Mouse (Mus musculus): ENCODE results near the gene 4930535I16Rik. TPM values are rescaled to one million over a fixed set of nuclear protein-coding genes. Genes with fewer than 3 reads are reported as not detected.

4930535I16Rik gene
- polyA plus RNA-seq, 1 experiment = not detected

DNA sequence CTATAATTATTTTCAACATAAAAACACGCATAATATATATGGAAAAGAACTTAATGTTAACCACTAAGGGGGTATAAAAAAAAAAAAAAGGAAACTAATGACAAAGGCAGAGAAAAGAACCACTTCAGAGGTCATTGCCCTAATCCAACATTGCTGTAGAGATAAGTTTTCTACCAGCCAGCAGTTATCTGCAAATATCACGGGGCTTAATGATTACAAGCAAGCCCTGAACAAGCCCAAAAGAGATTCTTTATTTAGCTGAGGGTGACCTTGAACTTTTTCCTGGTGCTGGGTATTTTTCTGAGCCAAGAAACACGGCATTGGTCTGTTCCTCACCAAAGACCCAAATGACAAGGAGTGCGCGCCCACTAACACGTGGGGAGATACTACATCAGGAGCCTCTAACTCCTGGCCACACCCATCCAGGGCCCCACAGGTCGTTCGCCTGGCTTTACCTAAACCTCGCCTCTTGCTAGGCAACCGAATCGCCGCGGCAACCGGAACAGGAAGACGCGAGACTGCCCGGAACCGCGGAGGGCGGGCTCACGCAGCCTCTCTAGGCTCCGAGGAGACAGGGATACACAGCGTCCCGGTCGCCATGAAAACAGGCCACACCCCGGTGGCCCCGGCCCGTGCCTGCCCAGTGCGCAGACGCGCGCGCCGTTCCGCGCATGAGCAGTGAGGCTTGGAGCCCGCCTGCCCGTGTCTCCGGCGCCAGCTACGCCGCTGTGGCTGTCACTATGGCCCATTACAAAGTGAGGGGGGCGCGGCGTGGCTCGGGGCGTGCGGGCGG lies 13.3 kb downstream of the 4930535I16Rik start, which contains the start of gene Mycbp:
Gene Mycbp (plus strand): TSS at position 500 of the 793 bp plus-strand sequence.
- TF ChIP-seq POLR2A (IDR thresholded peaks at IDR 0.05; ENCODE audit: borderline replicate concordance, extremely low read depth, insufficient read depth, insufficient read length, poor library complexity, severe bottlenecking) (peak; percentile 35; the same call in 1 of the 2 replicates), CTCF (IDR thresholded peaks at IDR 0.05; ENCODE audit: borderline replicate concordance, extremely low read depth, insufficient read depth, insufficient read length) (no peak)

DNA sequence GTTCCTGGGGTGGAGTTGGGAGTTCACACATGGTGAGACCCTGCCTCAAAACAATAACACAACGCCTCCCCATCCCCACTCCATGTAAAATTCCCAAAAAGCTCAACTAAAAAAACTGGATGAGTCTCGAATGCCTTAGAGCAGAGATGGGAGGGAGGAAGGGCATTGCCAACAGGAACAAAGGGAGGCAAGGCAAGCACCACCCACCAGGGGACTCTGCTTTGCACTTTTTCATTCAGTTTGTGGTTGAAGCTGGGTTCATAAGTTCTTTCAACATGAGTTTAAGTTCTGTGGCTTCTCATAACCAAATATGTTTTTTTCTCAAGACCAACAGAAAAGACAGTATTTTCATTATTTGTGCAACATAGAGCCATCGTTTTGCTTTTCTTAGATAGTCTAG lies 14.4 kb downstream of the 4930535I16Rik start:
- TF ChIP-seq CTCF (IDR thresholded peaks at IDR 0.05; ENCODE audit: borderline replicate concordance, extremely low read depth, insufficient read depth, insufficient read length) = no peak
- no peak for TF ChIP-seq POLR2A (IDR thresholded peaks at IDR 0.05; ENCODE audit: borderline replicate concordance, extremely low read depth, insufficient read depth, insufficient read length, poor library complexity, severe bottlenecking)
- no peak for DNase-seq (ENCODE audit: low read depth)

More for the DNA sequence above, 13.3 kb downstream of the 4930535I16Rik start, which contains the start of gene Mycbp:
- DNase-seq (ENCODE audit: low read depth) = peak; percentile 99

DNA sequence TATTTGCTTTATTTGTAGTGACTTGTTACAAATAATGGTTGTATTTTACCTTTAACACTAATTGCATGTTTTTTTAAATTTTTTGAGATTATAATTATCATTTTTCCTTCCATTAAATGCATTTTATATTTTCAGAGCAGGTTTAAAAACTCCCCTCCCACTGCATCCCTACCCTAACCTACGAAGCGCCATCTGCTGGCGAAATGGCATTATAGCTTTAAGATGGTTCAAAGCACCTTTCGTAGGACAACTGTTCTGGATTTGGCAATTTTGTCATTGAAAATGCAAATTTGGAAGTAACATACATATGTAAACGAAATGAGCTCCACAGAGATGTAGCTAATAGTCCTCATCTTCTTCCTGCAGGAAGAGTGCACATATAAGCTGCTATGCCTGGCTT lies 19.1 kb downstream of the 4930535I16Rik start:
- peak; percentile 78; the same call in 1 of the 2 replicates for TF ChIP-seq CTCF (IDR thresholded peaks at IDR 0.05; ENCODE audit: borderline replicate concordance, extremely low read depth, insufficient read depth, insufficient read length)
- no peak for TF ChIP-seq POLR2A (IDR thresholded peaks at IDR 0.05; ENCODE audit: borderline replicate concordance, extremely low read depth, insufficient read depth, insufficient read length, poor library complexity, severe bottlenecking)

DNA sequence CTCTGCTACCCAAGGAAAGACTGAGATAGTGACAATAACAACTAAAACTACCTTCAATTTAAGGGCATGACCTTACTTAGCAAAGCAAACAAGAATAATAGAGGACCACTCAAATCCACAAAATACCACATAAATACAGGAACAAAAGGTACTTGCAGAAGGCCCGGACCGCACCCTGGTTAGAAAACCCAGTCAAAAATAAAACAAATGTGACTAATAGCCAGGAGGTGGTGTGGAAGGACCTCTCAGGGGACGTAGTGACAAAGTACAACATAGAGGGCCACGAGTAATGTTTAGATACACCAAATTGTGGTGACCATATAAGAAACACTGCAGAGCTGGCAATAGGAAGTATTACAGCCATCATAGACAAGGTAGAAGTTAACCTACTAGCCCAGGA lies 23.5 kb downstream of the 4930535I16Rik start:
- TF ChIP-seq CTCF (IDR thresholded peaks at IDR 0.05; ENCODE audit: borderline replicate concordance, extremely low read depth, insufficient read depth, insufficient read length) (no peak), POLR2A (IDR thresholded peaks at IDR 0.05; ENCODE audit: borderline replicate concordance, extremely low read depth, insufficient read depth, insufficient read length, poor library complexity, severe bottlenecking) (no peak)

More for the DNA sequence above, 19.1 kb downstream of the 4930535I16Rik start:
- DNase-seq (ENCODE audit: low read depth) = peak; percentile 69

DNA sequence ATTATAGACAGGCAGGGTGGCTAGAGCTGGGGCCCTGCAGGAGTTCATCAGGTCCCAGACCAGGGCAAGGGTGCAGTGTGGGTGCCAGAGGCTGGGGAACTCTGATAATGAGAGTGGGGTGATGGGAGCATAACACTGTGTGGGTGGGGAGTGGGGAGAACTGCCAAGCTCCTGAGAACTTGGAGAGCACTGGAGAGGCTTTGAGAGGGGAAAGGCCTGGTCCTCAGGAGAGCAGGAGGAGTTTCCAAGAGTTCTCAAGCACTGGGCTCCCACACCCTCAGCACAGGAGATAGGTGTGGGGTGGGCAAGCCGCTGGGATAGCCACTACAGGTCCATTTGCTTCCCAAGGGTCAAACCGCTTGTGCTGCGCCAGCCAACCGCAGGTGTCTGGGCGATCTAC lies 24.1 kb downstream of the 4930535I16Rik start:
- DNase-seq (ENCODE audit: low read depth) = no peak
- TF ChIP-seq CTCF (IDR thresholded peaks at IDR 0.05; ENCODE audit: borderline replicate concordance, extremely low read depth, insufficient read depth, insufficient read length) = no peak
- no peak for TF ChIP-seq POLR2A (IDR thresholded peaks at IDR 0.05; ENCODE audit: borderline replicate concordance, extremely low read depth, insufficient read depth, insufficient read length, poor library complexity, severe bottlenecking)

More for the DNA sequence above, 23.5 kb downstream of the 4930535I16Rik start:
- DNase-seq (ENCODE audit: low read depth) = no peak

Other genes with a start within 250 kb of the 4930535I16Rik start
- gene Macf1, start 233.7 kb downstream of the 4930535I16Rik start, polyA plus RNA-seq (2012; rRNA removed) = 130 and 183 TPM in 2 replicates
- 229 and 240 TPM in 2 replicates for gene Ndufs5, start 199.8 kb downstream of the 4930535I16Rik start, polyA plus RNA-seq (2012; rRNA removed)
- 63.2 and 74.9 TPM in 2 replicates for gene Akirin1, start 167.7 kb downstream of the 4930535I16Rik start, polyA plus RNA-seq (2012; rRNA removed)
- 1.4 and 1.5 TPM in 2 replicates for gene Rhbdl2, start 130.1 kb downstream of the 4930535I16Rik start, polyA plus RNA-seq (2012; rRNA removed)
- not detected in 2 replicates for gene 4933427I04Rik, start 58.3 kb downstream of the 4930535I16Rik start, polyA plus RNA-seq (2012; rRNA removed)
- 11.1 and 11.7 TPM in 2 replicates for gene Mycbp, start 13.2 kb downstream of the 4930535I16Rik start, polyA plus RNA-seq (2012; rRNA removed)
- gene Rragc, start 576 bp downstream of the 4930535I16Rik start, polyA plus RNA-seq (2012; rRNA removed) = 57.8 and 60.0 TPM in 2 replicates

Data from brain, embryonic 14.5 days (tissue).